Mouse (Mus musculus) MEL (cell line): ENCODE results near the gene Add2. TPM values are rescaled to one million over a fixed set of nuclear protein-coding genes. Genes with fewer than 3 reads are reported as not detected.

Experiments used
- DNase-seq: peaks from one replicate; pipeline ENCODE4 v3.0.0; 2011; ENCODE audit warnings: low read depth, low spot score
- H3K27ac ChIP-seq: 2 replicates; pipeline ENCODE4 v1.5.1; 2012; ENCODE audit warnings: low read depth, mild to moderate bottlenecking, control low read depth, low read length, moderate library complexity; ENCODE audit not compliant: control insufficient read depth
- H3K27me3 ChIP-seq, 2 experiments: fragments of 150-350 bp in 1 of 2; sonication (generic) in 1 of 2; 2 replicates each; pipeline ENCODE4 v1.6.1; 2012; ENCODE audit warnings: low read length in 2 of 2, mild to moderate bottlenecking in 2 of 2, improper control_type of control experiment in 1 of 2, moderate library complexity in 1 of 2; ENCODE audit not compliant: insufficient read depth in 2 of 2, control insufficient read depth in 1 of 2
- H3K36me3 ChIP-seq, 2 experiments: 2 replicates each; pipeline ENCODE4 v1.6.1; 2012 to 2014; ENCODE audit warnings: low read length in 2 of 2, improper control_type of control experiment in 1 of 2, inconsistent platforms in 1 of 2, mild to moderate bottlenecking in 1 of 2; ENCODE audit not compliant: insufficient read depth in 2 of 2, control insufficient read depth in 1 of 2
- H3K4me1 ChIP-seq, 2 experiments: fragments of 150-350 bp in 1 of 2; sonication (generic) in 1 of 2; 2 replicates each; pipeline ENCODE4 v1.6.1; 2012; ENCODE audit warnings: low read length in 2 of 2, improper control_type of control experiment in 1 of 2, mild to moderate bottlenecking in 1 of 2; ENCODE audit not compliant: insufficient read depth in 2 of 2, control insufficient read depth in 1 of 2
- H3K4me3 ChIP-seq, 2 experiments: fragments of 150-350 bp in 1 of 2; sonication (generic) in 1 of 2; 2 replicates each; pipeline ENCODE4 v1.5.1; 2012; ENCODE audit warnings: low read depth in 2 of 2, low read length in 2 of 2, mild to moderate bottlenecking in 2 of 2, moderate library complexity in 2 of 2, control low read depth in 1 of 2, improper control_type of control experiment in 1 of 2; ENCODE audit not compliant: control insufficient read depth in 1 of 2, insufficient read depth in 1 of 2
- H3K79me2 ChIP-seq: 2 replicates; pipeline ENCODE4 v1.6.1; 2012; ENCODE audit warnings: mild to moderate bottlenecking, low read length, moderate library complexity; ENCODE audit not compliant: control insufficient read depth, poor library complexity, insufficient read depth
- H3K9ac ChIP-seq: 2 replicates; pipeline ENCODE4 v1.6.1; 2012; ENCODE audit warnings: low read depth, mild to moderate bottlenecking, control low read depth, low read length, moderate library complexity; ENCODE audit not compliant: control insufficient read depth, poor library complexity, severe bottlenecking
- H3K9me3 ChIP-seq: fragments of 150-350 bp; sonication (generic); replicated peaks from 2 replicates; pipeline ENCODE4 v1.6.1; 2012; ENCODE audit warnings: mild to moderate bottlenecking, low read length, improper control_type of control experiment, moderate library complexity; ENCODE audit not compliant: insufficient read depth
- BHLHE40 ChIP-seq: IDR thresholded peaks from 2 replicates; pipeline ENCODE4 v1.6.1; 2012; ENCODE audit warnings: low read depth, mild to moderate bottlenecking, inconsistent platforms, low read length, improper control_type of control experiment, borderline replicate concordance
- CHD1 ChIP-seq: IDR thresholded peaks from 2 replicates; pipeline ENCODE4 v1.6.1; 2012; ENCODE audit warnings: low read depth, mild to moderate bottlenecking, inconsistent platforms, low read length, improper control_type of control experiment
- E2F4 ChIP-seq: IDR thresholded peaks from 2 replicates; pipeline ENCODE4 v1.6.1; 2011; ENCODE audit warnings: low read depth, low read length, improper control_type of control experiment, borderline replicate concordance
- ELF1 ChIP-seq: IDR thresholded peaks from 2 replicates; pipeline ENCODE4 v1.6.1; 2014; ENCODE audit warnings: low read depth, mild to moderate bottlenecking, inconsistent platforms, low read length, improper control_type of control experiment, moderate library complexity
- EP300 ChIP-seq, 2 experiments: IDR thresholded peaks; 2 replicates each; pipeline ENCODE4 v1.6.1; 2011; ENCODE audit warnings: improper control_type of control experiment in 2 of 2, low read length in 2 of 2, low read depth in 1 of 2, mild to moderate bottlenecking in 1 of 2
- ETS1 ChIP-seq: IDR thresholded peaks from 2 replicates; pipeline ENCODE4 v1.6.1; 2012; ENCODE audit warnings: low read depth, mild to moderate bottlenecking, inconsistent platforms, low read length, improper control_type of control experiment, moderate library complexity
- GABPA ChIP-seq: IDR thresholded peaks from 2 replicates; pipeline ENCODE4 v1.6.1; 2012; ENCODE audit warnings: low read depth, mild to moderate bottlenecking, inconsistent platforms, low read length, improper control_type of control experiment, moderate library complexity
- GATA1 ChIP-seq: IDR thresholded peaks from 2 replicates; pipeline ENCODE4 v1.6.1; 2011; ENCODE audit warnings: low read depth, low read length, improper control_type of control experiment
- HCFC1 ChIP-seq: IDR thresholded peaks from 2 replicates; pipeline ENCODE4 v1.6.1; 2012; ENCODE audit warnings: low read depth, mild to moderate bottlenecking, inconsistent platforms, low read length, improper control_type of control experiment, moderate library complexity
- JUND ChIP-seq: IDR thresholded peaks from 2 replicates; pipeline ENCODE4 v1.6.1; 2011; ENCODE audit warnings: low read depth, mild to moderate bottlenecking, improper control_type of control experiment, low read length
- MAFK ChIP-seq: IDR thresholded peaks from 2 replicates; pipeline ENCODE4 v1.6.1; 2011; ENCODE audit warnings: low read depth, mild to moderate bottlenecking, low read length, improper control_type of control experiment, borderline replicate concordance
- MAX ChIP-seq: IDR thresholded peaks from 2 replicates; pipeline ENCODE4 v1.6.1; 2011; ENCODE audit warnings: low read length, improper control_type of control experiment
- MAZ ChIP-seq: IDR thresholded peaks from 2 replicates; pipeline ENCODE4 v1.6.1; 2012; ENCODE audit warnings: low read depth, mild to moderate bottlenecking, inconsistent platforms, low read length, improper control_type of control experiment
- MXI1 ChIP-seq: IDR thresholded peaks from 2 replicates; pipeline ENCODE4 v1.6.1; 2011; ENCODE audit warnings: mild to moderate bottlenecking, low read depth, low read length, improper control_type of control experiment
- MYB ChIP-seq: IDR thresholded peaks from 2 replicates; pipeline ENCODE4 v1.6.1; 2011; ENCODE audit warnings: mild to moderate bottlenecking, low read depth, low read length, improper control_type of control experiment
- MYC ChIP-seq: IDR thresholded peaks from 2 replicates; pipeline ENCODE4 v1.6.1; 2011; ENCODE audit warnings: low read depth, mild to moderate bottlenecking, low read length, improper control_type of control experiment, moderate library complexity
- NRF1 ChIP-seq: IDR thresholded peaks from 2 replicates; pipeline ENCODE4 v1.6.1; 2014; ENCODE audit warnings: low read depth, mild to moderate bottlenecking, inconsistent platforms, low read length, improper control_type of control experiment, moderate library complexity; ENCODE audit not compliant: poor library complexity, insufficient read depth, severe bottlenecking
- POLR2A ChIP-seq, 2 experiments: IDR thresholded peaks; 2 replicates each; pipeline ENCODE4 v1.6.1; 2011 to 2012; ENCODE audit warnings: low read length in 2 of 2, mild to moderate bottlenecking in 2 of 2, control low read depth in 1 of 2, improper control_type of control experiment in 1 of 2, low read depth in 1 of 2, moderate library complexity in 1 of 2; ENCODE audit not compliant: control insufficient read depth in 1 of 2, insufficient read depth in 1 of 2, poor library complexity in 1 of 2
- SMC3 ChIP-seq: IDR thresholded peaks from 2 replicates; pipeline ENCODE4 v1.6.1; 2011; ENCODE audit warnings: low read depth, low read length, improper control_type of control experiment
- TAL1 ChIP-seq: IDR thresholded peaks from 2 replicates; pipeline ENCODE4 v1.6.1; 2012; ENCODE audit warnings: mild to moderate bottlenecking, inconsistent platforms, low read length, moderate library complexity, mixed read lengths
- TBP ChIP-seq: IDR thresholded peaks from 2 replicates; pipeline ENCODE4 v1.8.0; 2011; ENCODE audit warnings: low read depth, low read length, improper control_type of control experiment
- TCF12 ChIP-seq: IDR thresholded peaks from 2 replicates; pipeline ENCODE4 v1.6.1; 2014; ENCODE audit warnings: low read depth, mild to moderate bottlenecking, inconsistent platforms, low read length, improper control_type of control experiment, moderate library complexity
- UBTF ChIP-seq: IDR thresholded peaks from 2 replicates; pipeline ENCODE4 v1.6.1; 2012; ENCODE audit warnings: low read depth, mild to moderate bottlenecking, inconsistent platforms, low read length, improper control_type of control experiment, moderate library complexity, borderline replicate concordance; ENCODE audit not compliant: insufficient read depth
- USF1 ChIP-seq: IDR thresholded peaks from 2 replicates; pipeline ENCODE4 v1.6.1; 2014; ENCODE audit warnings: low read depth, mild to moderate bottlenecking, inconsistent platforms, low read length, improper control_type of control experiment, moderate library complexity
- USF2 ChIP-seq, 2 experiments: IDR thresholded peaks; 2 replicates each; pipeline ENCODE4 v1.6.1; 2011 to 2012; ENCODE audit warnings: improper control_type of control experiment in 2 of 2, low read length in 2 of 2, borderline replicate concordance in 1 of 2, inconsistent platforms in 1 of 2, low read depth in 1 of 2, mild to moderate bottlenecking in 1 of 2; ENCODE audit not compliant: insufficient read depth in 1 of 2
- ZC3H11A ChIP-seq: IDR thresholded peaks from 2 replicates; pipeline ENCODE4 v1.6.1; 2012; ENCODE audit warnings: low read depth, mild to moderate bottlenecking, inconsistent platforms, low read length, improper control_type of control experiment
- ZKSCAN1 ChIP-seq: IDR thresholded peaks from 2 replicates; pipeline ENCODE4 v1.6.1; 2012; ENCODE audit warnings: low read depth, mild to moderate bottlenecking, inconsistent platforms, low read length, improper control_type of control experiment, moderate library complexity
- ZMIZ1 ChIP-seq: IDR thresholded peaks from 2 replicates; pipeline ENCODE4 v1.6.1; 2012; ENCODE audit warnings: low read depth, mild to moderate bottlenecking, inconsistent platforms, low read length, improper control_type of control experiment, moderate library complexity
- ZNF384 ChIP-seq: IDR thresholded peaks from 2 replicates; pipeline ENCODE4 v1.6.1; 2012; ENCODE audit warnings: low read depth, mild to moderate bottlenecking, inconsistent platforms, low read length, improper control_type of control experiment
- polyA plus RNA-seq, 2 experiments: library from polyadenylated mRNA; stranded (reverse) in 1 of 2; unstranded in 1 of 2; fragments of >175 nt in 1 of 2; fragments of >200 nt in 1 of 2; gene quantifications; 2 replicates each; pipeline versions ENCODE4 v1.2.1 to v1.2.4; 2012; ENCODE audit warnings: low replicate concordance in 2 of 2, low read depth in 1 of 2; ENCODE audit not compliant: insufficient read length in 2 of 2, insufficient read depth in 1 of 2, missing spikeins in 1 of 2
- total RNA-seq: library from RNA; depleted of rRNA; stranded (reverse); fragments of 300-350 nt; gene quantifications from 2 replicates; pipeline ENCODE4 v1.2.3, GENCODE M21; 2012

Add2 gene
- total and polyA plus RNA-seq, 3 experiments: 85.0 to 191 (median 129) TPM

- no peak overlapping the region for H3K9ac ChIP-seq
- H3K4me1 ChIP-seq: peaks cover 12 to 17% of the 10 kb centered on the region in 2 experiments
- DNase-seq: peak; percentile 53
- peaks cover 18 to 24% of the 10 kb centered on the region in 2 experiments for H3K36me3 ChIP-seq
- no peaks in the 10 kb centered on the region for H3K9me3 ChIP-seq
- no peaks in the 10 kb centered on the region for H3K27me3 ChIP-seq
- TF ChIP-seq MAZ: no peak
- TF ChIP-seq MYB: no peak
- TF ChIP-seq ZC3H11A: no peak
- TF ChIP-seq JUND: no peak
- peak; percentile 77 for TF ChIP-seq TAL1
- TF ChIP-seq ZMIZ1: no peak
- TF ChIP-seq SMC3: no peak
- TF ChIP-seq NRF1: no peak
- peak; percentile 25; the same call in 1 of the 2 replicates for TF ChIP-seq TCF12
- peak; percentile 49 for TF ChIP-seq MXI1
- no peak for TF ChIP-seq MYC
- TF ChIP-seq ZKSCAN1: no peak
- TF ChIP-seq CHD1: no peak
- no peak for TF ChIP-seq HCFC1
- TF ChIP-seq POLR2A (IDR thresholded peaks at IDR 0.05; ENCODE audit: control insufficient read depth in 1 of 2, insufficient read depth in 1 of 2, low read depth in 1 of 2, low read length in 2 of 2, poor library complexity in 1 of 2): no peak
- TF ChIP-seq E2F4: no peak
- no peak for TF ChIP-seq GATA1
- TF ChIP-seq UBTF: no peak
- TF ChIP-seq ELF1: no peak
- TF ChIP-seq ETS1: peak; percentile 25; the same call in 1 of the 2 replicates
- TF ChIP-seq GABPA: no peak
- peak in 1 of 2 experiments; percentile 25; a peak in 1 of 4 replicates for TF ChIP-seq EP300 (IDR thresholded peaks at IDR 0.05; ENCODE audit: low read depth in 1 of 2, low read length in 2 of 2)
- peak; percentile 33; the same call in 1 of the 2 replicates for TF ChIP-seq USF1
- TF ChIP-seq USF2 (IDR thresholded peaks at IDR 0.05; ENCODE audit: borderline replicate concordance in 1 of 2, insufficient read depth in 1 of 2, low read depth in 1 of 2, low read length in 2 of 2): no peak
- TF ChIP-seq BHLHE40: peak; percentile 93
- no peak for TF ChIP-seq MAFK
- no peak for TF ChIP-seq ZNF384
- TF ChIP-seq MAX: peak; percentile 78
- no peak for TF ChIP-seq TBP
- no peak overlapping the region for H3K4me3 ChIP-seq
- no peaks in the 10 kb centered on the region for H3K79me2 ChIP-seq
- no peak overlapping the region for H3K27ac ChIP-seq
These were observed 65.8 kb downstream of the Add2 start for GRCm38 (mm10) chr6:86094202-86094838.
